Mouse (Mus musculus) small intestine, adult 2 months (tissue): ENCODE data around the gene Syt2. TPM values are rescaled to one million over a fixed set of nuclear protein-coding genes. Genes with fewer than 3 reads are reported as not detected.

ENCODE experiments used
- H3K27ac ChIP-seq: fragments of 200-500 bp; 2 replicates; pipeline ENCODE4 v1.5.1; 2012; ENCODE audit warnings: low read depth, low read length, control low read depth, inconsistent platforms; ENCODE audit not compliant: insufficient read depth
- H3K27me3 ChIP-seq: fragments of 200-500 bp; 2 replicates; pipeline ENCODE4 v1.6.1; 2012; ENCODE audit warnings: mild to moderate bottlenecking, moderate library complexity, low read length, inconsistent platforms; ENCODE audit not compliant: control insufficient read depth, insufficient read depth
- H3K36me3 ChIP-seq: fragments of 200-500 bp; 2 replicates; pipeline ENCODE4 v1.6.1; 2012; ENCODE audit warnings: mild to moderate bottlenecking, low read length, control low read depth, inconsistent platforms; ENCODE audit not compliant: control insufficient read depth, insufficient read depth
- H3K4me1 ChIP-seq: fragments of 200-500 bp; 2 replicates; pipeline ENCODE4 v1.6.1; 2012; ENCODE audit warnings: low read length, inconsistent platforms, mixed read lengths; ENCODE audit not compliant: control insufficient read depth, insufficient read depth, insufficient read length
- H3K4me3 ChIP-seq: fragments of 200-500 bp; 2 replicates; pipeline ENCODE4 v1.5.1; 2012; ENCODE audit warnings: low read depth, mild to moderate bottlenecking, control low read depth, inconsistent platforms, low read length, moderate library complexity
- CTCF ChIP-seq: fragments of 200-500 bp; IDR thresholded peaks from 2 replicates; pipeline ENCODE4 v1.5.1; 2012; ENCODE audit warnings: low read depth, mild to moderate bottlenecking, control low read depth, inconsistent platforms, low read length, moderate library complexity, mixed read lengths; ENCODE audit not compliant: insufficient replicate concordance, insufficient read length; ENCODE audit errors: extremely low read depth
- POLR2A ChIP-seq: fragments of 200-500 bp; IDR thresholded peaks from 2 replicates; pipeline ENCODE4 v1.6.1; 2012; ENCODE audit warnings: low read depth, mild to moderate bottlenecking, control low read depth, inconsistent platforms, low read length, moderate library complexity
- WGBS: fragments of 180-500 bp; shearing (Covaris S2); methylation state at CpG from one replicate; pipeline ENCODE4 v1.1.7; 2018; 5-methylcytosine and 5-hydroxymethylcytosine counted together
- polyA plus RNA-seq: library from polyadenylated mRNA; depleted of rRNA; stranded (reverse); fragments of >200 nt; gene quantifications from 2 replicates; pipeline ENCODE4 v1.2.3, GENCODE M21; 2012; rRNA removed

Syt2 gene
- polyA plus RNA-seq, 1 experiment: 1.2 TPM

- Histone ChIP-seq H3K36me3 (no peaks in the 10 kb centered on the region), H3K27me3 (no peaks in the 10 kb centered on the region)
- TF ChIP-seq CTCF: no peak
- TF ChIP-seq POLR2A: no peak
Measured at GRCm38 (mm10) chr1:134791456-134791855, 145.0 kb downstream of the Syt2 start.

GRCm38 (mm10) chr1:134796076-134796475 is 149.6 kb downstream of the Syt2 start:
- Histone ChIP-seq H3K27ac (no peak overlapping the region), H3K27me3 (no peaks in the 10 kb centered on the region), H3K36me3 (0 out of 2 replicates have a peak, but pooled peaks cover 4% of the 10 kb centered on the region), H3K4me3 (no peak overlapping the region), H3K4me1 (no peaks in the 10 kb centered on the region)
- WGBS: 86% methylated on average over 1 of the region's 1 CpGs
- TF ChIP-seq CTCF: no peak
- no peak for TF ChIP-seq POLR2A

More at GRCm38 (mm10) chr1:134791456-134791855, 145.0 kb downstream of the Syt2 start:
- no peak overlapping the region for H3K27ac ChIP-seq
- H3K4me1 ChIP-seq: no peaks in the 10 kb centered on the region
- no peak overlapping the region for H3K4me3 ChIP-seq

GRCm38 (mm10) chr1:134796536-134796935 is 150.1 kb downstream of the Syt2 start:
- WGBS: 78% methylated on average over 3 of the region's 3 CpGs
- TF ChIP-seq POLR2A (no peak), CTCF (no peak)
- Histone ChIP-seq H3K4me1 (no peaks in the 10 kb centered on the region), H3K4me3 (no peak overlapping the region), H3K27ac (no peak overlapping the region), H3K27me3 (no peaks in the 10 kb centered on the region), H3K36me3 (0 out of 2 replicates have a peak, but pooled peaks cover 4% of the 10 kb centered on the region)

GRCm38 (mm10) chr1:134801758-134802157 is 155.3 kb downstream of the Syt2 start:
- WGBS: 74% methylated on average over 7 of the region's 7 CpGs
- TF ChIP-seq CTCF: no peak
- TF ChIP-seq POLR2A: no peak
- H3K27ac ChIP-seq: peak overlapping the region; percentile 59

GRCm38 (mm10) chr1:134803286-134804117 is 157.0 kb downstream of the Syt2 start:
- H3K36me3 ChIP-seq: 0 out of 2 replicates have a peak, but pooled peaks cover 3% of the 10 kb centered on the region
- peak overlapping the region; percentile 57 for H3K4me3 ChIP-seq
- peaks cover 5% of the 10 kb centered on the region; the same call in 1 of the 2 replicates for H3K4me1 ChIP-seq
- 24% methylated on average over 16 of the region's 16 CpGs for whole genome bisulfite sequencing
- TF ChIP-seq CTCF: no peak
- TF ChIP-seq POLR2A: no peak
- no peaks in the 10 kb centered on the region for H3K27me3 ChIP-seq
- peak overlapping the region; percentile 86 for H3K27ac ChIP-seq

More at GRCm38 (mm10) chr1:134801758-134802157, 155.3 kb downstream of the Syt2 start:
- peaks cover 5% of the 10 kb centered on the region; the same call in 1 of the 2 replicates for H3K4me1 ChIP-seq
- H3K4me3 ChIP-seq: peak overlapping the region; percentile 54
- 0 out of 2 replicates have a peak, but pooled peaks cover 4% of the 10 kb centered on the region for H3K36me3 ChIP-seq
- no peaks in the 10 kb centered on the region for H3K27me3 ChIP-seq

- Histone ChIP-seq H3K27ac (peak overlapping the region; percentile 59), H3K4me3 (no peak overlapping the region), H3K36me3 (no peaks in the 10 kb centered on the region), H3K4me1 (peaks cover 5% of the 10 kb centered on the region; the same call in 1 of the 2 replicates), H3K27me3 (no peaks in the 10 kb centered on the region)
- TF ChIP-seq CTCF (no peak), POLR2A (no peak)
- 72% methylated on average over 5 of the region's 5 CpGs for WGBS
Measured at GRCm38 (mm10) chr1:134804373-134804772, 157.9 kb downstream of the Syt2 start.

GRCm38 (mm10) chr1:134805471-134805870 is 159.0 kb downstream of the Syt2 start:
- Histone ChIP-seq H3K36me3 (no peaks in the 10 kb centered on the region), H3K4me1 (peaks cover 5% of the 10 kb centered on the region; the same call in 1 of the 2 replicates), H3K4me3 (no peak overlapping the region), H3K27ac (no peak overlapping the region), H3K27me3 (no peaks in the 10 kb centered on the region)
- TF ChIP-seq POLR2A (no peak), CTCF (no peak)
- WGBS: 93% methylated on average over 9 of the region's 9 CpGs

Other genes with a start within 250 kb of the Syt2 start
- 11.8 and 17.8 TPM in 2 replicates for gene Cyb5r1, start 241.1 kb upstream of the Syt2 start, polyA plus RNA-seq
- 59.6 and 97.7 TPM in 2 replicates for gene Adipor1, start 231.3 kb upstream of the Syt2 start, polyA plus RNA-seq
- gene Klhl12, start 191.1 kb upstream of the Syt2 start, polyA plus RNA-seq: 1.2 and 2.3 TPM in 2 replicates
- 5.8 and 8.5 TPM in 2 replicates for gene Rabif, start 152.0 kb upstream of the Syt2 start, polyA plus RNA-seq
- gene Mgat4e, start 97.0 kb upstream of the Syt2 start, polyA plus RNA-seq: not detected in 2 replicates
- gene Kdm5b, start 86.5 kb upstream of the Syt2 start, polyA plus RNA-seq: 3.8 and 10.8 TPM in 2 replicates